Mouse (Mus musculus) ZHBTc4 (cell line): ENCODE data around the gene Olfr971.
"Not testable (repeated sequence)": the region's sequence is repeated elsewhere in the genome, so short reads cannot be mapped to it uniquely, and the experiment has no call there.

Experiments used
- DNase-seq: peaks from one replicate; pipeline ENCODE4 v3.0.0-alpha.2; 2011; ENCODE audit warnings: low read depth, low spot score

The Olfr971 gene

GRCm38 (mm10) chr9:39836576-39836975 lies at the start of gene Olfr971:
TSS of gene Olfr971 (plus strand) at chr9:39836876.
- DNase-seq, result not testable (repeated sequence)

GRCm38 (mm10) chr9:39790558-39790957 lies 46.1 kb upstream of the Olfr971 start, which contains the start of gene Olfr969:
TSS of gene Olfr969 (plus strand) at chr9:39790945.
- DNase-seq, result no peak

- DNase-seq, result no peak
Measured at GRCm38 (mm10) chr9:39808560-39808959, 28.1 kb upstream of the Olfr971 start, which contains the start of gene Olfr970. TSS of gene Olfr970 (plus strand) at chr9:39808860.

- DNase-seq, result no peak
Measured at GRCm38 (mm10) chr9:39866122-39866521, 29.4 kb downstream of the Olfr971 start, which contains the start of gene Olfr972. TSS of gene Olfr972 (plus strand) at chr9:39866422.

- DNase-seq, result peak; percentile 55
Measured at GRCm38 (mm10) chr9:39871986-39872385, 35.3 kb downstream of the Olfr971 start.

- DNase-seq, result not testable (repeated sequence)
Measured at GRCm38 (mm10) chr9:39877541-39878396, 41.1 kb downstream of the Olfr971 start.
